Mouse (Mus musculus) colon, adult 2 months (tissue): ENCODE results near the gene Themis2. TPM values are rescaled to one million over a fixed set of nuclear protein-coding genes. Genes with fewer than 3 reads are reported as not detected.

Experiments used
- polyA plus RNA-seq: library from polyadenylated mRNA; depleted of rRNA; stranded (reverse); fragments of >200 nt; gene quantifications from 2 replicates; pipeline ENCODE4 v1.2.3, GENCODE M21; 2012; rRNA removed

Themis2 gene
- polyA plus RNA-seq, result 3.5 and 3.7 TPM in 2 replicates

DNA sequence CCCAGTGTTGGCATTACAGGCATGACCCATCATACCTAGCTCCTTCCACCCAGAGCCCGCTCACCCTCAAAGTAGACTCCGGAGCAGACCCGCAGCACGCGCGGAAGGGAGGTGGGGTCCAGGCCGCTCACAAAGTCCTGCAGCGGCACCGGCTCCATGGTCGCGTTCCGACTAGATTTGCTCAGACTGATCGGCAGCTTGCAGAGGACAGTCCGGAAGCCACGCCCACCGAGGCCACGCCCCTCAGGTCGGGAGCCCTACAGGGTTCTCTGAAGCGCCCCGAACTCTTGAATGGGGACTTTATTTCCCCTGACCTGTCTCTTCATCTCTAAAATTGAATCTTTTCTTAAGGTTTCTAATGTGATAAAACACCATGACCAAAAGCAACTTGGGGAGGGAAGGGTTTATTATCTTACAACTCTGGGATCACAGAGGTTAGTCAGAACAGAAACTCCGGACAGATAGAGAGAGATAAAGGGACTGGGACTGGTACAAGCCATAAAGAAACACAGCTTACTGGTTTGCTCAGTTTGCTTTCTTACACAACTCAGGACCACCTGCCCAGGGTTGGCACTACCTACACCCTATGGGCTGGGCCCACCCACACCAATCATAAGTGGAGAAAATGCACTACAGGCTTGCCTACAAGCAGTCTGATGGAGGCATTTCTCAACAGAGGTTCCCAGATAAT, at the start of gene Themis2:
Gene Themis2 (minus strand): TSS at position 192 of the 691 bp plus-strand sequence.

DNA sequence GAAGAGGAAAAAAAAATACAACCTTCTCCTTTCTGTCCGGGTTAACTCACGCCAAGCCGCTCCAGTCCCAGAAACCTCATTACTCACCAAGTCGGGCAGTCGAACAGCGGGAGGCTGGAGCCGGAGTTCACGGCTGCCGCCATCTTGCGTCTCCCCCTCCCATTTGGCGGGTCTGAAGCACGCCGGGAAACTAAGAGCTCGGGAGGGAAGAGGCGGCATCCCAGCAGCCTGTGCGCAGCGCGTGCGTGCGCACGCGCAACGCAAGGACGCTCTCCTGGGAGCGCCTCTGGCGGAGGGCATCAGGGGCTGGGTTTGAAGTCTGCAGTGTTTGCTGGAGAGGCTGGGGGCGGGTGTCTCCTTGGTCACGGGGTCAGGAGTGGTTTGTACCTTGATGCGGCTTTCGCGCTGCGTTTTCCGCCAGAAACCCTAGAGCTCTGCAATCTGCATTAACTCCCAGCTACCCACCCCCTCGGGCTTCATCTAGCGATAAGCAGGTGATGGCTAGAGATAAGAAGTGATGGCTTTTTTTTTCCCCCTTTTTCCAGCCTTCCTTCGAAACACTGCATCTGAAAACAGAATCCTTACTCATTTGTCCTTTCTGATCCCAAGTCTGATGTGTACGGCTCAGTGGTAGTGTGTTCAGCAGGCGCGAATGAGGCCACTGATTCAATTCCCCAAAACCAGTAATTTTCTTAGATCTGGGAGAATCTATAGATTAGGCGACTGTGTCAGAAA, 47.0 kb upstream of the Themis2 start, which contains the start of gene Ppp1r8:
Gene Ppp1r8 (minus strand): TSS at position 200 of the 735 bp plus-strand sequence.

DNA sequence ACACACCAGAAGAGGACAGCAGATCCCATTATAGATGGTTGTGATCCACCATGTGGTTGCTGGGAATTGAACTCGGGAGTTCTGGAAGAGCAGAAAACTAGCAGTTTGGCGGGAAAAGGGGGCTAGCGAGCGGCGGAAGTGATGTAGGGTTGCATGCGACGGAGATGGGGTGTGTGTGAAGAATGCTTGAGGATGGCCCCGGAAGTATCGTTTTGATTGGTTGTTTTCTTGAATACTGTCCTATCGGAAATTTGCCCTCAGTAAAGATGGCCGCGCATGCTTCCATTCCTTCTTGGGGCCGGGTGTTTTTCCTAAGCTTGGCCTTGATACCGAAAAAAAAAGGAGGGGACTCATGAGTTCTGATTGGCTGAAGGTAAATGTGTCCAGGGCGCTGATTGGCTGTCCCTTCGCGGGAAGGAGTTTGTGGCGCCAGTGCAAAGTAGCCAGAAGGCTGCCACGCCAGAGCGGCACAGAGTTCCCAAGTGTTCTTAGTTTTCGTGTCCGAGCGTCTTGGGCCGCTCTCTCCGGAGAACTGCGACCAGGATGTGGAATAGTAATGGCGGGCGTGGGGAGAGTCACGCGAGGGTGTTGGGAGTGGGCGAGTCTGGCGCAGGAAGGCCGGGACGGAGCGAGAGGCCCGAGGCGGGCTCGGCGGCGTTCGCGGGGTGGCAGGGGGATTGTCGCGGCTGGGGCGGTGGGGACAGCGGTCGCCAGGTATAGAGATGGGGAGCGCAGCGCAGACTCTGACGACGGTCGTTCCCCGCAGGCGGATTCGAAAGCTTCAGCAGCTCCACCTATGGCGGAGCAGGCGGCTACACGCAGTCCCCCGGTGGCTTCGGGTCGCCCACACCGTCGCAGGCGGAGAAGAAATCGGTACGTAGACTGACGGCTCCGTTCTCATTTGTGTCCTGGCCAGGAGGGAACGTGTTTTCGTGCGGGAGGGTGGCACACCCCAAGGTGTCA, 28.0 kb downstream of the Themis2 start, which contains the start of gene Rpa2:
Gene Rpa2 (plus strand): TSS at position 419 of the 963 bp plus-strand sequence.

DNA sequence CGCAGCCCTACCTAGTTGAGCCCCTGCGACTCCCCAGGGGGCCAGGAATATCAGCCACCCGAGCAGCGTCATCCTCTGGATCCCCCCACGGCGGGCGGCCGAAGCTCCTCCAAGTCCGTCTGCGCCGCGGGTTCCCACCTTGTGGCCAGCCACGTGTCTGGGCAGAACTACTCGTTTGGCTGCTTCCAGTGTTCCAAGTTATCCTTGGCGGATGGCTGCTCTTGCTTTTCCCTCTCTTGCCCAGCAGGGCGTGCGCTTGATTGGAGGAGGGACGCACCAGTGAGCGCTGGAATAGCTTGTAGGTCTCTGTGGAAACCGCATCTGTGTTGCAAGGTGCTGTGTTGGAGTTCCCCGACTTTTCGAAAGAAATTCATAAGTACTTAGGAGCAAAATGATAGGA, 39.2 kb downstream of the Themis2 start, which contains the start of gene Smpdl3b:
Gene Smpdl3b (minus strand): TSS at position 279 of the 400 bp plus-strand sequence.

DNA sequence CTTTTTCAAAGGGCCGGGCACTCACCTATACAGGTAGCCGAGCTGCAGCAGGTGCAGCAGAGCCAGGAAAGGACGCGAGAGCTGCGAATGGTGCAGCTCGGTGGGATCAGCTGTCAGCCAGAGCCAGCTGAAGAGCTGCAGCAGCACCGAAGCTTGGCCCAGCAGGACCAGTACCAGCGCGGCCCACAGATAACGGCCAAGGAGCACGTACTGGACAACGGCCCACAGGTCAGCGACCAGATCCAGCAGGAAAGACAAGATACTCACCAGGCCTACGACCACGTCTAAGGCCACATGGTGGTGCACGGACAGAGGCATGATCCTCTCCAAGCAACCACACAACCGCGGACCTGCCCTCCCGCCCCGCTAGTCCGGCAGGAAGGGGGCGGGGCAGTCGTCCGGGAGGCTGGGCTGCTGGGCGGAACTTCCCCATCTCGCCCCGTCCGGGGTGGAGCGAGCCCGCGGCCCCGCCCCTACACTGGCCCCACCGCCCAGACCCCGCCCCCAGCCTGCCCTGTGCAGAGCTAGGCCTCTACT, 64.0 kb downstream of the Themis2 start, which contains the start of gene Xkr8:
Gene Xkr8 (minus strand): TSS at position 399 of the 537 bp plus-strand sequence.

Other genes with a start within 250 kb of the Themis2 start
- 4.0 and 5.9 TPM in 2 replicates for gene Ptafr, start 232.3 kb downstream of the Themis2 start, polyA plus RNA-seq
- gene Eya3, start 157.4 kb downstream of the Themis2 start, polyA plus RNA-seq, result 16.8 and 17.1 TPM in 2 replicates
- gene Xkr8, start 63.8 kb downstream of the Themis2 start, polyA plus RNA-seq, result 1.7 and 4.3 TPM in 2 replicates
- gene Smpdl3b, start 39.1 kb downstream of the Themis2 start, polyA plus RNA-seq, result 6.8 and 8.0 TPM in 2 replicates
- gene Rpa2, start 28.1 kb downstream of the Themis2 start, polyA plus RNA-seq, result 7.3 and 11.6 TPM in 2 replicates
- 17.0 and 17.8 TPM in 2 replicates for gene Ppp1r8, start 46.8 kb upstream of the Themis2 start, polyA plus RNA-seq
- 13.7 and 14.3 TPM in 2 replicates for gene Stx12, start 88.1 kb upstream of the Themis2 start, polyA plus RNA-seq
- gene Fam76a, start 126.2 kb upstream of the Themis2 start, polyA plus RNA-seq, result 8.7 and 11.4 TPM in 2 replicates
- 2.6 TPM in 2 replicates for gene Fgr, start 177.7 kb upstream of the Themis2 start, polyA plus RNA-seq
- gene Ahdc1, start 214.9 kb upstream of the Themis2 start, polyA plus RNA-seq, result 21.6 and 32.2 TPM in 2 replicates